Mouse (Mus musculus) layer of hippocampus, adult 8-10 months (tissue): ENCODE results near the gene Abcf3. TPM values are rescaled to one million over a fixed set of nuclear protein-coding genes. Genes with fewer than 3 reads are reported as not detected.

Experiments
- microRNA-seq, 2 experiments: library from miRNA; unstranded; fragments of <30 nt; microRNA quantifications; one replicate each; pipeline ENCODE4 v1.2.0; 2022
- total RNA-seq, 4 experiments: library from RNA; stranded (reverse); gene quantifications; 2 replicates each; pipeline ENCODE4 v1.2.4; 2022

Gene Abcf3
- total RNA-seq, 4 experiments from 2014 or later = 90.6 to 109 (median 98.4) TPM

Small RNA genes lying within 50 kb of the gene (microRNA-seq; reads per million reads assigned to microRNA genes)
- 332 to 352 reads per million in 2 experiments for gene Mir1224

Other genes with a start within 250 kb of the Abcf3 start
- gene Parl, start 246.2 kb upstream of the Abcf3 start, total RNA-seq = 10 to 100 TPM; 52.2 to 73.7 (median 58.0) TPM
- gene Cyp2ab1, start 223.2 kb upstream of the Abcf3 start, total RNA-seq = not detected
- gene Abcc5, start 122.2 kb upstream of the Abcf3 start, total RNA-seq = 100 to 1,000 TPM; 202 to 301 (median 225) TPM
- 10 to 100 TPM; 48.2 to 57.6 (median 55.7) TPM for gene Eif2b5, start 49.8 kb upstream of the Abcf3 start, total RNA-seq
- 10 to 100 TPM; 50.2 to 61.7 (median 53.6) TPM for gene Dvl3, start 31.6 kb upstream of the Abcf3 start, total RNA-seq
- gene Ap2m1, start 13.1 kb upstream of the Abcf3 start, total RNA-seq = 100 to 1,000 TPM; 669 to 728 (median 710) TPM
- 10 to 100 TPM; 35.1 to 40.2 (median 37.2) TPM for gene Vwa5b2, start 40.9 kb downstream of the Abcf3 start, total RNA-seq
- 1 to 10 TPM; 2.1 to 3.3 (median 2.8) TPM for gene Eef1akmt4, start 63.0 kb downstream of the Abcf3 start, total RNA-seq
- not detected for gene Gm49333, start 63.0 kb downstream of the Abcf3 start, total RNA-seq
- 10 to 100 TPM; 10.9 to 15.6 (median 11.9) TPM for gene Alg3, start 63.2 kb downstream of the Abcf3 start, total RNA-seq
- 10 to 100 TPM; 84.3 to 94.8 (median 91.1) TPM for gene Camk2n2, start 72.7 kb downstream of the Abcf3 start, total RNA-seq
- 10 to 100 TPM; 31.2 to 43.5 (median 34.1) TPM for gene Ece2, start 81.3 kb downstream of the Abcf3 start, total RNA-seq
- gene Psmd2, start 103.1 kb downstream of the Abcf3 start, total RNA-seq = 100 to 1,000 TPM; 222 to 231 (median 228) TPM
- gene Eif4g1, start 119.7 kb downstream of the Abcf3 start, total RNA-seq = 100 to 1,000 TPM; 273 to 282 (median 281) TPM
- gene Fam131a, start 144.7 kb downstream of the Abcf3 start, total RNA-seq = 100 to 1,000 TPM; 395 to 431 (median 412) TPM
- 10 to 100 TPM; 18.6 to 29.3 (median 22.7) TPM for gene Polr2h, start 169.1 kb downstream of the Abcf3 start, total RNA-seq
- gene Clcn2, start 169.2 kb downstream of the Abcf3 start, total RNA-seq = 100 to 1,000 TPM in 1 of 4 experiments, 10 to 100 TPM in 3; 83.1 to 103 (median 87.5) TPM
- 100 to 1,000 TPM in 2 of 4 experiments, 10 to 100 TPM in 2; 77.0 to 106 (median 95.3) TPM for gene Chrd, start 184.6 kb downstream of the Abcf3 start, total RNA-seq
- 10 to 100 TPM in 3 of 4 experiments, 1 to 10 TPM in 1; 9.9 to 15.1 (median 13.2) TPM for gene Thpo, start 185.9 kb downstream of the Abcf3 start, total RNA-seq